Mouse (Mus musculus): ENCODE data around the gene Oas1a. TPM values are rescaled to one million over a fixed set of nuclear protein-coding genes. Genes with fewer than 3 reads are reported as not detected.
A peak's percentile ranks its signal among the peaks of the same experiment; 100 is the strongest.

Oas1a gene
- total and polyA plus RNA-seq, 3 experiments, result 1.1 to 2.6 (median 1.7) TPM

- TF ChIP-seq SMC3 (IDR thresholded peaks at IDR 0.05; ENCODE audit: low read depth, low read length) (peak; percentile 71), ZKSCAN1 (IDR thresholded peaks at IDR 0.05; ENCODE audit: borderline replicate concordance, low read depth, low read length) (no peak), RCOR1 (conservative IDR thresholded peaks at IDR 0.05; ENCODE audit: low read depth, low read length) (no peak), HCFC1 (IDR thresholded peaks at IDR 0.05; ENCODE audit: low read depth, low read length) (no peak), ELF1 (IDR thresholded peaks at IDR 0.05; ENCODE audit: low read depth, low read length) (no peak), NRF1 (IDR thresholded peaks at IDR 0.05; ENCODE audit: low read depth, low read length) (no peak), RAD21 (IDR thresholded peaks at IDR 0.05; ENCODE audit: low read depth, low read length) (peak; percentile 41), MAZ (IDR thresholded peaks at IDR 0.05; ENCODE audit: low read depth, low read length) (no peak), SIN3A (IDR thresholded peaks at IDR 0.05; ENCODE audit: low read length) (no peak)
These were observed 57.7 kb downstream of the Oas1a start (continued) for GRCm38 (mm10) chr5:120849601-120850136.

GRCm38 (mm10) chr5:120847067-120847466 lies 60.3 kb downstream of the Oas1a start, which contains the start of gene Oas1f:
Gene Oas1f (plus strand): TSS chr5:120847367.
- Histone ChIP-seq H3K9me3 (replicated peaks; ENCODE audit: low read length) (no peaks in the 10 kb centered on the region), H3K4me3 (replicated peaks in 1 of 3; ENCODE audit: low read depth in 2 of 3, low read length in 2 of 3, poor library complexity in 1 of 3) (no peak within 1 kb of the TSS)
- dilution Hi-C loops (cut with MboI; ENCODE audit: extremely low pct_ligation_motif_present, extremely low pct_unique_long_range_greater_than_20kb, low sequenced_read_pairs), result no loop called here

More at GRCm38 (mm10) chr5:120847067-120847466, 60.3 kb downstream of the Oas1a start, which contains the start of gene Oas1f:
- TF ChIP-seq CHD1 (IDR thresholded peaks at IDR 0.05; ENCODE audit: low read depth, low read length) (no peak), ZKSCAN1 (IDR thresholded peaks at IDR 0.05; ENCODE audit: borderline replicate concordance, low read depth, low read length) (no peak), JUND (conservative IDR thresholded peaks at IDR 0.05; ENCODE audit: low read depth, low read length) (no peak)
- in situ Hi-C loops (cut with MboI; ENCODE audit: low pct_ligation_motif_present, low pct_unique_long_range_greater_than_20kb, low sequenced_read_pairs), result no loop called here
- no peak within 1 kb of the TSS for H3K9ac ChIP-seq (ENCODE audit: insufficient read depth, low read depth)
- no peaks in the 10 kb centered on the region for H3K36me3 ChIP-seq (replicated peaks in 1 of 2; ENCODE audit: control insufficient read depth in 1 of 2, insufficient read depth in 1 of 2, low read length in 1 of 2)
- H3K79me2 ChIP-seq (replicated peaks; ENCODE audit: control insufficient read depth, extremely low read depth, insufficient read depth, poor library complexity, severe bottlenecking), result no peaks in the 10 kb centered on the region
- peaks cover 73% of the 10 kb centered on the region for H3K27me3 ChIP-seq (replicated peaks)
- no peaks in the 10 kb centered on the region for H3K4me1 ChIP-seq (ENCODE audit: control insufficient read depth in 1 of 2, insufficient read depth in 2 of 2)
- DNase-seq (ENCODE audit: extremely low read depth), result no peak
- no peak within 1 kb of the TSS for H3K27ac ChIP-seq (ENCODE audit: insufficient read depth, low read depth)
- no peak within 1 kb of the TSS for H3K4me2 ChIP-seq (ENCODE audit: insufficient read depth, low read depth, poor library complexity, severe bottlenecking)

Other genes starting within 250 kb of the Oas1a start
- 3.2 and 3.9 TPM in 2 replicates for gene Dtx1, start 195.6 kb downstream of the Oas1a start, total RNA-seq (2012; rRNA removed)
- gene Dtx1, start 195.6 kb downstream of the Oas1a start, total RNA-seq (2014; rRNA removed), result 0.30 and 0.98 TPM in 2 replicates
- 2.1 and 2.9 TPM in 2 replicates for gene Dtx1, start 195.6 kb downstream of the Oas1a start, polyA plus RNA-seq (2012; ENCODE audit: insufficient read length, low read depth)
- not detected in 2 replicates for gene Oas2, start 157.7 kb downstream of the Oas1a start, total RNA-seq (2012; rRNA removed)
- not detected in 2 replicates for gene Oas2, start 157.7 kb downstream of the Oas1a start, total RNA-seq (2014; rRNA removed)
- not detected in 2 replicates for gene Oas2, start 157.7 kb downstream of the Oas1a start, polyA plus RNA-seq (2012; ENCODE audit: insufficient read length, low read depth)
- 0.13 and 0.30 TPM in 2 replicates for gene Oas3, start 129.9 kb downstream of the Oas1a start, total RNA-seq (2012; rRNA removed)
- not detected in 2 replicates for gene Oas3, start 129.9 kb downstream of the Oas1a start, total RNA-seq (2014; rRNA removed)
- gene Oas3, start 129.9 kb downstream of the Oas1a start, polyA plus RNA-seq (2012; ENCODE audit: insufficient read length, low read depth), result 0.05 TPM in 1 of 2 replicates, not detected in the other
- gene Oas1e, start 112.0 kb downstream of the Oas1a start, total RNA-seq (2012; rRNA removed), result not detected in 2 replicates
- gene Oas1e, start 112.0 kb downstream of the Oas1a start, total RNA-seq (2014; rRNA removed), result not detected in 2 replicates
- gene Oas1e, start 112.0 kb downstream of the Oas1a start, polyA plus RNA-seq (2012; ENCODE audit: insufficient read length, low read depth), result not detected in 2 replicates
- gene Oas1c, start 95.0 kb downstream of the Oas1a start, total RNA-seq (2012; rRNA removed), result 1.6 and 1.7 TPM in 2 replicates
- gene Oas1c, start 95.0 kb downstream of the Oas1a start, total RNA-seq (2014; rRNA removed), result 3.6 TPM in 2 replicates
- gene Oas1c, start 95.0 kb downstream of the Oas1a start, polyA plus RNA-seq (2012; ENCODE audit: insufficient read length, low read depth), result 3.6 and 4.7 TPM in 2 replicates
- gene Oas1f, start 60.2 kb downstream of the Oas1a start, total RNA-seq (2012; rRNA removed), result not detected in 2 replicates
- not detected in 2 replicates for gene Oas1f, start 60.2 kb downstream of the Oas1a start, total RNA-seq (2014; rRNA removed)
- gene Oas1f, start 60.2 kb downstream of the Oas1a start, polyA plus RNA-seq (2012; ENCODE audit: insufficient read length, low read depth), result not detected in 2 replicates
- not detected in 2 replicates for gene Oas1h, start 46.1 kb downstream of the Oas1a start, total RNA-seq (2012; rRNA removed)
- not detected in 2 replicates for gene Oas1h, start 46.1 kb downstream of the Oas1a start, total RNA-seq (2014; rRNA removed)
- not detected in 2 replicates for gene Oas1h, start 46.1 kb downstream of the Oas1a start, polyA plus RNA-seq (2012; ENCODE audit: insufficient read length, low read depth)
- 0.17 TPM in 1 of 2 replicates, not detected in the other for gene Oas1g, start 19.9 kb downstream of the Oas1a start, total RNA-seq (2012; rRNA removed)
- 0.19 TPM in 1 of 2 replicates, not detected in the other for gene Oas1g, start 19.9 kb downstream of the Oas1a start, total RNA-seq (2014; rRNA removed)
- gene Oas1g, start 19.9 kb downstream of the Oas1a start, polyA plus RNA-seq (2012; ENCODE audit: insufficient read length, low read depth), result not detected in 2 replicates
- not detected in 2 replicates for gene Oas1d, start 7.0 kb upstream of the Oas1a start, total RNA-seq (2012; rRNA removed)
- gene Oas1d, start 7.0 kb upstream of the Oas1a start, total RNA-seq (2014; rRNA removed), result not detected in 2 replicates
- not detected in 2 replicates for gene Oas1d, start 7.0 kb upstream of the Oas1a start, polyA plus RNA-seq (2012; ENCODE audit: insufficient read length, low read depth)
- gene Rph3a, start 102.6 kb upstream of the Oas1a start, total RNA-seq (2012; rRNA removed), result not detected in 2 replicates
- gene Rph3a, start 102.6 kb upstream of the Oas1a start, total RNA-seq (2014; rRNA removed), result not detected in 2 replicates
- not detected in 2 replicates for gene Rph3a, start 102.6 kb upstream of the Oas1a start, polyA plus RNA-seq (2012; ENCODE audit: insufficient read length, low read depth)